Mouse (Mus musculus): ENCODE results near the gene Prm2. TPM values are rescaled to one million over a fixed set of nuclear protein-coding genes. Genes with fewer than 3 reads are reported as not detected.

Gene Prm2
- total RNA-seq, 1 experiment from 2014 or later = not detected

DNA sequence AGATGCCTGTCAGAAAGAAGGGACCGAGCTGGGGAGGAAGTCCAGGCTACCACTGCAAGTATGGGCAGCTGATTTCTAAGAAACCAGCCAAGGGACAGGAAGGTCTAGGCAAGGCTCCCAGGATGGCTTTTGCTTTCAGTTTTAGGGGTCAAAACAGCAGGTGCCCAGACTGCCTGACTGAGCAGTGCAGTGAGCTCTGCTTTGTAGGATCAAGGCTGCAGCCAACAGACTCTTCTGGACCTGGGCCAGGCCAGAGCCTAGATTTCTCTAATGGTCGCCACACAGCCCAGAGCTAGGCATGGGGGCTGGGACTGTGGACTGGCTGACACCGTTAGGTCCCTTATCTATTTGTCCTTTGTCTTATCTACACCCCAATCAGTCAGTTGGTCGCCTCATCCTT lies 21.2 kb downstream of the Prm2 start:
- DNase-seq = peak; percentile 49

DNA sequence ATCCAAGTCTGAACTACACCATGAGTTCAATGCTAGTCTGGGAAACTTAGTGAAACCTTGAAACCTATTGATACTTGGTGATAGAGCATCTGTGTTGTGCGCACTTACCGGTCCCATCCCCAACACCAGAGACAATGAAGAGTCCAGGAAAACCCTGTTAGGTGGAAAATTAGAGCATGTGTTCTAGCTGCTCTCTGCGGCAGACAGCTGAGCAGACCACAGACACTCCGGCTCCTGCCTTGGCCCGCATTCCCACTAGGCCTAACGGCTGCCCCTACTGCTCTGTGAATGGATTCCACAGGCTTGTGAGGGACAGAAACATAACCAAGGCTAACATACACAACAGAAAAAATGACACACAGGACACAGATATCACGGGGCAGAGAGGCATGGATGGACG lies 22.4 kb downstream of the Prm2 start:
- no peak for DNase-seq

DNA sequence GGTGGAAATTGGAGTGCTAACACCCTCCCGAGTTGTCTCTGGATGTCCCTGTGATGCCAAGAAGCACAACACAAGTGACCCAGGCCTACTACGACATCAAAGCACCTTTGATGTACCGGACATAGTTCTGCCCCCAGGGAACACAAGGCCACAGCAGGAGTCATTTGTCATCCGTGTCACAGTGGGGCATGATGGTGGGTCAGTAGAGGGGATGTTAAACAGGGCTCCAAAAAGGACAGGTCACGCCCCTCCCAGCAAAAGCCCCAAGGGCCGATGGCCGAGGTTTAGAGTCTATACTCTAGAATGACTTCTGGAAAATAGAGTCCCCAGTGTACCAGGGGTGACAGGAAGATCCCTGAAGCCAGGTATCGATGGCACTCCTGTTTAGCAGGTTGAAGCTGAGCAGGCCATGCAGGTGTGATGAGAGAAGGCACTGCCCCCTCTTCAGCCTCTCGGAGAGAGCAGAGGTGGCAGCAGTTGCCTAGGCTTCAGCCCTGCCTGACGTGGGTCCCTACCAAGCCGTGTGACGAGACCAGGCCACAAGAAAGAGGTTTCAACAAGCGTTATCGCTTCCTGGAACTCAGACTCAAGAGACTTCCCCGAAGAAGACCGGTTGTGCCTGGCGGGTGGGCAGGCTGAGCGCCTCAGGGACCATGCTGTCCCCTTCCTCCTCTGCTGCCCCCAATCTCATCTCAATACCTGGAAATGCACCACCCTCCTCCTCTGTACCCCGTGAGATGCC lies 24.0 kb downstream of the Prm2 start:
- peak; percentile 57 for DNase-seq

DNA sequence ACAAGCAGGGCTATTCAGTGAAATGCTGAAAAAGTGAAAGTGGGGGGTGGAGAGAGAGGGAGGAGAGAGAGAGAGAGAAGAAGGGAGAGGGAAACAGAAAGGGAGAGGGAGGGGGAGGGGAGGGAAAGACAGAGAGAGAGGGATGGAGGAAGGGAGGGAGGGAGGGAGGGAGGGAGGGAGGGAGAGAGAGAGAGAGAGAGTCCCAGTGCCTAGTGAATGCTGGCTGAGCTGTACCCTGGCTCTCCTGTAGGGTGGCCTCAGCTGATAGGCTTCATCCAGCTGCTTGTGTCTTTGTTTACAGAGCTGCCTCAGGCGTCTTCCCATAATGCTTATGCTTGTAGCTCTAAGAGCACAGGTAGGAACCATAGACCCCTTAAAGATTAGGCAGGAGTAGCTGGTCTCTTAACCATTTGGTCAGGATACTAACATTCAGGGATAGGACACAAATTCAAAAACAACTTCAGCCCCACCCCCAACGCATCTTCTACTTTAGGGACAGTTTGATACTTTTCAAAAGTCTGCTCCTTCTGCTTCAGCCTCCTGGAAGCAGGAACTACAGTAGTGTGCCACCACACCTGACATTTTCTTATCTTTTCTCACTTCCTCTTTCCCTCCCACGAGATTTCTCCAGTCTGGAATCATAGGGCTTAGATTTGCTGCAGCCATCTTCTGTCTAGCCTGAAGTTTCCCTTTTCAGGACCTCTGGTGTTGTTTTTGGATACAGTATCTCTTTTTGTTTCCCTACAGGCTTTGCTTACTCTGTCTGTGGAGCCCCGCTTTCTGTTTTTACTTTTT lies 25.2 kb downstream of the Prm2 start:
- DNase-seq = no peak

DNA sequence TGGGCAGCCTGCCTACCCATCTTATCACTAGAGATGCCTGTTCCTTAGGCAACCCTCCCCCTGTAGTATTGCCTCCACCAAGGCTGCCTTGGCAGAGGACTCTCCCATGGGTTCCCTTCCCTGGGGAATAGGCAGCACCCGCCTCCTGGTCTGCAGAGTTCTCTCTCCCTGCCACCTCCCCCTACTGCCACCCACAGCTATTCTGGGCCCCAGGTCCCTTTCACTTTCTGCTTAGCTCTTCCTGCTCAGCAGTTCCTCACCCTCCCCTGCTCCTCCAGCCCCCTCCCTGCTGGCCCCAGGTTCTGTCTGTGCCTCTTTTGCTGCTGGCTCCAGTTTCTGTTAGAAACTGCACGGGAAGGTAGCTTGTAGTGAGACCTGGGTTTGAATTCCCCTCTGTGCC lies 26.3 kb downstream of the Prm2 start:
- peak; percentile 79 for DNase-seq

DNA sequence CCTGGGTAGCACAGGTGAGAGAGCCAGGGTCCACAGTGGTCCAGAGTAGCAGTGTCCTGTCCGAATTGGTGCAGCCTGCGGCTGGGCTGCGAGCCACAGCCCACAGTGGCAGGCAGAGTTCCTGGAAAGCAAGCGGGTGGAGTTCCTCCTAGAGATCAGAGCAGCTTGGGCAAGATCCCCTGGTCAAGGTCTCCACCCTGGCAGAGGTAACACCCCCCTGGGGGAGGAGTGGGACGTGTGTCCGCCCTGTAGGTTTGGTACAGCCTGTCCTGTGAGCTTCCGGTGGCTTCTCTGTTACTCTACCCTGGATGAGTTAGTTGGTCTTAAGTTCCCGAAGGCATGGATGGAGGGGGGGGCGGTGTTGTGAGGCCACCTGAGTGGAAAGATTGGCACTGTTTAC lies 27.1 kb downstream of the Prm2 start:
- peak; percentile 82 for DNase-seq

DNA sequence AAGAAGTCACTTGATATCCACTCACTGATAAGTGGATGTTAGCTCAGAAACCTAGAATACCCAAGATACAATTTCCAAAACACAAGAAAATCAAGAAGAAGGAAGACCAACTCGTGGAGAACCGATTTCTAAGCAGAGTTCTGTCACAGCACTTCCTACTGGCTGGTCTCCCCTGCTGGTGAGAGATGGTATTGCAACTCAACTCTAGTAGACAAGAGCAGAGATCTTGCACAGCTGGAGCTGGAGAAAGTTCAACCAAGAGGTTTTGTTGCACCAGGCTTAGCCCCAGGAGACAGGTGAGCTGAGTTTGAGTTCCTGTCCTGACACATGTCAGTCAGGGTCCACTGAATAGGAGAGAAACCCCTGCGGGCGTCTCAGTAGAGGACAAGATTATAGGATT lies 28.8 kb downstream of the Prm2 start:
- DNase-seq = peak; percentile 86

DNA sequence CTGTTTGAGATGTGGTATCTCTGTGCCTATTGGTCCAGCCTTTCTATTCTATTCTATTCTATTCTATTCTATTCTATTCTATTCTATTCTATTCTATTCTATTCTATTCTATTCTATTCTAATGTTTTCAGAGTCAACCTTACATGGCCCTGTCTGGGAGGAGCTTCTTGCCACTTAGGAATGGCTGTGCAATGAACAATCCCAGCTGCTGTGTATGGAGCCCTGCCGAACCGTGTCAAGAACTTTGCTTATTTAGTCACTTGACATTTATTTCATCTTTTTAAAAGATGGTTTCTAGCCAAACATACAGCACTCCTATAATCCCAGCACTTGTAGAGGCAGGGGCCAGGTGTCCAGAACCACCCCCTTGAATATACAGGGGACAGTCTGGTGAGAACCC lies 31.6 kb downstream of the Prm2 start:
- no peak for DNase-seq

DNA sequence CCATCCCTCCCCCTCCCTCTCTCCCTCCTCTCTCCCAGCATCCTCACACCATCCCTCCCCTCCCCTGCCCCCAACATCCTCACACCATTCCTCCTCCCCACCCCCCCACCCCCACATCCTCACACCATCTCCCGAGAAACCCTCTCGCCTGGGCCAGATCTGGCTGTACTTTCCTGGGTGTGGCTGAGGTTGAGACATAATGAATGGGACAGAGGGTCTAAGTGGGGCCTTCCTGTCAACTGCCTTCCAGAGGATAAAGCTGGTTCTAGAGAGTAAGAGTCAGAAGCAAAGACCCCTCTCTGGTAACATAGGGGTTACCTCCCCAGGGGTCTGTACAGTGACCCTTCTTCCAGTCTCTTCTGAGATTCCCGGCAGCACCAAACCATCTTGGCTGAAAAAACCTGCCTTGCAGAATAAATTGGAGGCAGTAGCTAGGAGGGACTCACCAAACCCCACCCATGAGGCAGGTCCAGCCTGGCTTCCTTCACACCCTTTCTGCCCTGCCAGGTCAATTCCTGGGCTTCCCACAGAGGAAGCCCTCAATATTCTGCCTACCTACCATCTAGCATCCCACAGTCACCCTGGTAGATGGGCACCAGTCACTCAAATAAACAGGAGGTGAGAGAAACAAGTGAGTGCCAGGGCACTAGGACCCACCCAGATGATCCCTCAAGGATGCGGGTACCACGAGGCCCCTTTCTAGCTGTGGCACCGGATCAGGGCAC lies 32.2 kb downstream of the Prm2 start:
- DNase-seq = no peak

DNA sequence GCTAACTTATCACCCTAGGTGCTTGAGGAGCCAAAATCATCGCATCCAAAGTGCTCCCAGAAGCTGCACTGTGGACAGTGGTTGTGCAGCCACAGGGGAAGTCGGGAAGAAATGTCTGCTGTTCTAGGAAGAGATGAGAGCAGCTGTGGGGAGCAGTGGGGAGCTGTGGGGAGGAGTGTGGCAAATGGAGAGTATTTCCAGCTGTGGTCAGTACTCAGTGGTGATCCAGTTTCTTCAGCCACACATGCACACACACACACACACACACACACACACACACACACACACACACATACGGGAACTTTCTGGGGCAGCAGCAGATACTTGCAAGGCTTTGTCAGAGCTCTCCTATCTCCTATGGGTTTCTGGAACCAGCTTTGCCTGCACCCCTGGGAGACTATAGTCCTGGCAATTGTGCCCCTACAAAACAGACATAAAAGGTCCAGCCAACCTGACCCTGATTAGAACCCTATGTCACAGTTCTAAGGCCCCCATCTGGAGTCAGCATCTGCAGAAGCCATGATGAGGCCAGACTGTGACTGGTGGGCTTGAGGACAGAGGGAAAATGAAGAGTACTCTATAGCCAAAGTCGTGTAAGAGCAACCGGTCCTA lies 33.3 kb downstream of the Prm2 start:
- DNase-seq = no peak

DNA sequence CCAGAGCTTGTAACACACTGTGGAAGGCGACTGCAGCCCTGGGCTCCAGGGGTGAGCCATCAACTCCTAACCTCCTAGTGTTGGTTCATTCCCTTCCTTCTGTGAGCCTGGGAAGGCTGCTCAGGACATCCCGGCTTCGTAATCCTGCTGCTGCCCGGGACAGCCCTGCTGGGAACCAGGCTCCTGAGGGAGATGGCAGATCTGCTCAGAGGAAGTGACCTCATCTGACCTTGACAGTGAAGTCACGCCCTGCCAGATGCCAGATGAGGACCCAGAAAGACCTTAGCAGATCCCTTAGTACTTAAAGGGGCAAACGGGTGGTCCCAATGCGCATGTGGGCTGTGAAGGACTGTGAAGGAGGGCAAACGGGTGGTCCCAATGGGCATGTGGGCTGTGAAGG lies 34.8 kb downstream of the Prm2 start:
- peak; percentile 51 for DNase-seq

DNA sequence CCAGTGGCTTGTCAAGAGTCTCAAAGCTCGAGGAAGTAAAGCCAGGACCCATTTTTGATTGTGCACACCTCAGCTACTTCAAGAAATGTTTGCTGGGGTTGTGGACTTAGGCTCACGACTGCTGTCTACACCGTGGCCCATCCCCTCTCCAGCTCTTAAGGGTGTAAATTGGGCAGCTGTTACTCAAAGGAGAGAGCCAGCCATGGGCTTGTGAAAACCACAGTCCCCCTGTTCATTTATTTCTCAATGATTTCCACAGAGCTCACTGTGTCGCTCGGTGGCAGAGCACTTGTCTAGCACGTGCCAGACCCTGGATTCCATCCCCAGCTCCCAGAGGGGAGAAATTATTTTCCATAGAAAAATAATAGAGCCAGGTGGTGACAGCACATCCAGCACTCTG lies 39.8 kb downstream of the Prm2 start:
- DNase-seq = no peak

DNA sequence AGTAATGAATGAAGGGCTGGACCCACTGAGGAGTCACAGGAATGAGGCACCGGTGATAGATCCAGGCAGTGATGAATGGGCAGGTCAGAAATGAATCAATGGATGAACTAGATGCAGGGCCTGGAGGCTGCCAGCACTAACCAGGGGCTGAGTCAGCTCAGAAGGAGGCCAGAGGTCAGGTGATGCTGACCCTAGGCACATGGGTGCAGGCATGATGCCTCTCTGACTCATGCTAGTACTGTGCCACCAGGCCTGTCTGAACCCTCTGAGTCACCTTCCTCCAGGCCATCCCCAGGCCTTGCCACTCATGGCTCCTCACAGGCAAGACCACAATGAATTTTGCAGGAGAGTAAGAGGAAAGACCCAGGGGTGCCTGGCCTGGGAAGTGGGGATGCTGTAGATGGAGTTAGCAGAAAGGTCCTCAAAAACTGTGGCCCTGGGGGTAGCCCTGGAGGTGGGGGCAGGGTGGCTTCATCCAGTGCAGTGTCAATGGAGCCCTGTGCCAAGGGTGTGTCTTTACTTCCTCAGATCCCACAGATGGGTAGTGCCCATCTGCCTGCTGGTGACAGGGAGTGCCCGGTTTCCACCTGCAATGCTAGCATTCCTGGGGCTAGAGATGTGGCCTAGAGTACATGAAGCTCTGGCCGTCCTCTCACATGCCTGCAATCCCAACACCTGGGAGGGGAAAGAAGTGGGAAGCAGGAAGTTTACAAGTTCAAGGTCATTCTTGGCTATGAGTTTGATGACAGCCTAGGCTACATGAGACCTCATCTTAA lies 41.2 kb downstream of the Prm2 start:
- DNase-seq = peak; percentile 85

DNA sequence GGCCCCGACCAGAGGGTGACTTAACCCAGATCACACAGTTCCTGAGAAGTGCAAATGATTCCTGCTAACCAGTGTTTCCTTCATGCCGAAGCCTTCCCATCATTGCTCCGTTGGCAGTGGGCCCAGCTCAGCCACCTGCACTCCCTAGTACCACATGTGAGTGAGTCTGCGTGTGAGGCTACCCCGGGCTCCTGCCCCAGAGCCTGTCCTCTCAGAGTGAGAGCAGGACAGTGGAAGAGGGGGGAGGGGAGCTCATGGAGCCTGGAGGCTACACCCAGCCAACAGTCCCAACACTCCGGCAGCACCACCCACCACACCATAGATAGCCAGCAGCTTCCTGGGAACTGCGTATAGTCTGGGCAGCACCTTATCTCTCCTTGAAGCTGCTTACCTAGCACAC lies 46.1 kb downstream of the Prm2 start:
- DNase-seq = peak; percentile 29

DNA sequence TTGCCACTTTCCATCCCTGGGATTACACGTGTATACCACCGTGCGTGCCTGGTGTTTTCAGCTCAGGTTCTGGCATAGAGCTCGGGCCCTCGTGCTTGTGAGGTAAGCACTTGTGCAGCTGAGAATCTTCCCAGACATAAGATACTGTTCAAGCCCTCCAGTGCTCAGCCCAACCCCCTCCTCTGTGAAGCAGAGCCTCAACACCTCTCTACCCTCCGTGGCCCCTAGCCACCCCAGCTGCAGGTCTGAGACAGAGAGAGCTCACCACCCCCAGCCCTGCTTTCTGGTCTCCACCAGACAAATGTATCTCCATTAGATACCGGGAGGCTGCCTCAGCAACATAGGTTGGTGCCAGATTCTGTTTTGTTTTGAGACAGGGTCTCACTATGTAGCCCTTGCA lies 46.7 kb downstream of the Prm2 start:
- no peak for DNase-seq

Other genes starting within 250 kb of the Prm2 start
- gene Socs1, start 10.6 kb downstream of the Prm2 start, total RNA-seq (2021) = 2.4 and 3.7 TPM in 2 replicates
- not detected in 2 replicates for gene Tnp2, start 7.5 kb downstream of the Prm2 start, total RNA-seq (2021)
- not detected in 2 replicates for gene Prm3, start 5.2 kb downstream of the Prm2 start, total RNA-seq (2021)
- gene Prm1, start 9.7 kb upstream of the Prm2 start, total RNA-seq (2021) = not detected in 2 replicates
- not detected in 2 replicates for gene Gm11172, start 16.8 kb upstream of the Prm2 start, total RNA-seq (2021)
- gene Rmi2, start 38.9 kb upstream of the Prm2 start, total RNA-seq (2021) = 1.5 and 1.6 TPM in 2 replicates

All from adrenal gland, postnatal 14 days (tissue).